Mouse (Mus musculus) MEL (cell line): ENCODE results near the gene Tff3. TPM values are rescaled to one million over a fixed set of nuclear protein-coding genes. Genes with fewer than 3 reads are reported as not detected.

ENCODE experiments used
- DNase-seq: peaks from one replicate; pipeline ENCODE4 v3.0.0; 2011; ENCODE audit warnings: low read depth, low spot score
- H3K27ac ChIP-seq: 2 replicates; pipeline ENCODE4 v1.5.1; 2012; ENCODE audit warnings: low read depth, mild to moderate bottlenecking, control low read depth, low read length, moderate library complexity; ENCODE audit not compliant: control insufficient read depth
- H3K27me3 ChIP-seq, 2 experiments: fragments of 150-350 bp in 1 of 2; sonication (generic) in 1 of 2; 2 replicates each; pipeline ENCODE4 v1.6.1; 2012; ENCODE audit warnings: low read length in 2 of 2, mild to moderate bottlenecking in 2 of 2, improper control_type of control experiment in 1 of 2, moderate library complexity in 1 of 2; ENCODE audit not compliant: insufficient read depth in 2 of 2, control insufficient read depth in 1 of 2
- H3K36me3 ChIP-seq, 2 experiments: 2 replicates each; pipeline ENCODE4 v1.6.1; 2012 to 2014; ENCODE audit warnings: low read length in 2 of 2, improper control_type of control experiment in 1 of 2, inconsistent platforms in 1 of 2, mild to moderate bottlenecking in 1 of 2; ENCODE audit not compliant: insufficient read depth in 2 of 2, control insufficient read depth in 1 of 2
- H3K4me1 ChIP-seq, 2 experiments: fragments of 150-350 bp in 1 of 2; sonication (generic) in 1 of 2; 2 replicates each; pipeline ENCODE4 v1.6.1; 2012; ENCODE audit warnings: low read length in 2 of 2, improper control_type of control experiment in 1 of 2, mild to moderate bottlenecking in 1 of 2; ENCODE audit not compliant: insufficient read depth in 2 of 2, control insufficient read depth in 1 of 2
- H3K4me3 ChIP-seq, 2 experiments: fragments of 150-350 bp in 1 of 2; sonication (generic) in 1 of 2; 2 replicates each; pipeline ENCODE4 v1.5.1; 2012; ENCODE audit warnings: low read depth in 2 of 2, low read length in 2 of 2, mild to moderate bottlenecking in 2 of 2, moderate library complexity in 2 of 2, control low read depth in 1 of 2, improper control_type of control experiment in 1 of 2; ENCODE audit not compliant: control insufficient read depth in 1 of 2, insufficient read depth in 1 of 2
- H3K79me2 ChIP-seq: 2 replicates; pipeline ENCODE4 v1.6.1; 2012; ENCODE audit warnings: mild to moderate bottlenecking, low read length, moderate library complexity; ENCODE audit not compliant: control insufficient read depth, poor library complexity, insufficient read depth
- H3K9ac ChIP-seq: 2 replicates; pipeline ENCODE4 v1.6.1; 2012; ENCODE audit warnings: low read depth, mild to moderate bottlenecking, control low read depth, low read length, moderate library complexity; ENCODE audit not compliant: control insufficient read depth, poor library complexity, severe bottlenecking
- H3K9me3 ChIP-seq: fragments of 150-350 bp; sonication (generic); replicated peaks from 2 replicates; pipeline ENCODE4 v1.6.1; 2012; ENCODE audit warnings: mild to moderate bottlenecking, low read length, improper control_type of control experiment, moderate library complexity; ENCODE audit not compliant: insufficient read depth
- CHD1 ChIP-seq: IDR thresholded peaks from 2 replicates; pipeline ENCODE4 v1.6.1; 2012; ENCODE audit warnings: low read depth, mild to moderate bottlenecking, inconsistent platforms, low read length, improper control_type of control experiment
- EP300 ChIP-seq, 2 experiments: IDR thresholded peaks; 2 replicates each; pipeline ENCODE4 v1.6.1; 2011; ENCODE audit warnings: improper control_type of control experiment in 2 of 2, low read length in 2 of 2, low read depth in 1 of 2, mild to moderate bottlenecking in 1 of 2
- GABPA ChIP-seq: IDR thresholded peaks from 2 replicates; pipeline ENCODE4 v1.6.1; 2012; ENCODE audit warnings: low read depth, mild to moderate bottlenecking, inconsistent platforms, low read length, improper control_type of control experiment, moderate library complexity
- HCFC1 ChIP-seq: IDR thresholded peaks from 2 replicates; pipeline ENCODE4 v1.6.1; 2012; ENCODE audit warnings: low read depth, mild to moderate bottlenecking, inconsistent platforms, low read length, improper control_type of control experiment, moderate library complexity
- JUND ChIP-seq: IDR thresholded peaks from 2 replicates; pipeline ENCODE4 v1.6.1; 2011; ENCODE audit warnings: low read depth, mild to moderate bottlenecking, improper control_type of control experiment, low read length
- MAFK ChIP-seq: IDR thresholded peaks from 2 replicates; pipeline ENCODE4 v1.6.1; 2011; ENCODE audit warnings: low read depth, mild to moderate bottlenecking, low read length, improper control_type of control experiment, borderline replicate concordance
- MAX ChIP-seq: IDR thresholded peaks from 2 replicates; pipeline ENCODE4 v1.6.1; 2011; ENCODE audit warnings: low read length, improper control_type of control experiment
- MEF2A ChIP-seq: IDR thresholded peaks from 2 replicates; pipeline ENCODE4 v1.6.1; 2014; ENCODE audit warnings: low read depth, mild to moderate bottlenecking, inconsistent platforms, low read length, improper control_type of control experiment; ENCODE audit not compliant: poor library complexity, insufficient replicate concordance, severe bottlenecking; ENCODE audit errors: extremely low read depth
- MXI1 ChIP-seq: IDR thresholded peaks from 2 replicates; pipeline ENCODE4 v1.6.1; 2011; ENCODE audit warnings: mild to moderate bottlenecking, low read depth, low read length, improper control_type of control experiment
- RCOR1 ChIP-seq: IDR thresholded peaks from 2 replicates; pipeline ENCODE4 v1.6.1; 2012; ENCODE audit warnings: low read depth, mild to moderate bottlenecking, inconsistent platforms, low read length, improper control_type of control experiment
- SIN3A ChIP-seq: IDR thresholded peaks from 2 replicates; pipeline ENCODE4 v1.6.1; 2012; ENCODE audit warnings: low read length, improper control_type of control experiment, inconsistent platforms
- USF2 ChIP-seq, 2 experiments: IDR thresholded peaks; 2 replicates each; pipeline ENCODE4 v1.6.1; 2011 to 2012; ENCODE audit warnings: improper control_type of control experiment in 2 of 2, low read length in 2 of 2, borderline replicate concordance in 1 of 2, inconsistent platforms in 1 of 2, low read depth in 1 of 2, mild to moderate bottlenecking in 1 of 2; ENCODE audit not compliant: insufficient read depth in 1 of 2
- ZC3H11A ChIP-seq: IDR thresholded peaks from 2 replicates; pipeline ENCODE4 v1.6.1; 2012; ENCODE audit warnings: low read depth, mild to moderate bottlenecking, inconsistent platforms, low read length, improper control_type of control experiment
- ZMIZ1 ChIP-seq: IDR thresholded peaks from 2 replicates; pipeline ENCODE4 v1.6.1; 2012; ENCODE audit warnings: low read depth, mild to moderate bottlenecking, inconsistent platforms, low read length, improper control_type of control experiment, moderate library complexity
- polyA plus RNA-seq, 2 experiments: library from polyadenylated mRNA; stranded (reverse) in 1 of 2; unstranded in 1 of 2; fragments of >175 nt in 1 of 2; fragments of >200 nt in 1 of 2; gene quantifications; 2 replicates each; pipeline versions ENCODE4 v1.2.1 to v1.2.4; 2012; ENCODE audit warnings: low replicate concordance in 2 of 2, low read depth in 1 of 2; ENCODE audit not compliant: insufficient read length in 2 of 2, insufficient read depth in 1 of 2, missing spikeins in 1 of 2
- total RNA-seq: library from RNA; depleted of rRNA; stranded (reverse); fragments of 300-350 nt; gene quantifications from 2 replicates; pipeline ENCODE4 v1.2.3, GENCODE M21; 2012

Tff3 gene
- total and polyA plus RNA-seq, 3 experiments, result not detected

GRCm38 (mm10) chr17:31131269-31131821 is 1.9 kb upstream of the Tff3 start:
- Histone ChIP-seq H3K4me3 (no peak overlapping the region), H3K27me3 (peaks cover 3 to 4% of the 10 kb centered on the region in 2 experiments; a peak in 3 of 4 replicates), H3K27ac (no peak overlapping the region), H3K79me2 (no peaks in the 10 kb centered on the region), H3K4me1 (no peaks in the 10 kb centered on the region), H3K9ac (no peak overlapping the region), H3K9me3 (no peaks in the 10 kb centered on the region), H3K36me3 (no peaks in the 10 kb centered on the region)
- DNase-seq, result no peak
- TF ChIP-seq ZMIZ1 (no peak), MXI1 (no peak), SIN3A (no peak), MAFK (no peak)

- no peak for DNase-seq
- no peak overlapping the region for H3K4me3 ChIP-seq
- TF ChIP-seq USF2 (IDR thresholded peaks at IDR 0.05; ENCODE audit: borderline replicate concordance in 1 of 2, insufficient read depth in 1 of 2, low read depth in 1 of 2, low read length in 2 of 2), result no peak
- no peak for TF ChIP-seq CHD1
- TF ChIP-seq MEF2A, result no peak
- TF ChIP-seq GABPA, result no peak
- no peak for TF ChIP-seq EP300 (IDR thresholded peaks at IDR 0.05; ENCODE audit: low read depth in 1 of 2, low read length in 2 of 2)
- no peak for TF ChIP-seq RCOR1
- TF ChIP-seq MAX, result no peak
- TF ChIP-seq ZC3H11A, result no peak
- TF ChIP-seq JUND, result no peak
- no peak for TF ChIP-seq HCFC1
- TF ChIP-seq MXI1, result no peak
- no peaks in the 10 kb centered on the region for H3K4me1 ChIP-seq
- no peak overlapping the region for H3K27ac ChIP-seq
- no peak overlapping the region for H3K9ac ChIP-seq
- H3K36me3 ChIP-seq, result no peaks in the 10 kb centered on the region
- no peaks in the 10 kb centered on the region for H3K9me3 ChIP-seq
- H3K79me2 ChIP-seq, result no peaks in the 10 kb centered on the region
- peaks cover 3 to 4% of the 10 kb centered on the region in 2 experiments; a peak in 3 of 4 replicates for H3K27me3 ChIP-seq
These were observed 633 bp downstream of the Tff3 start for GRCm38 (mm10) chr17:31128708-31129318.
